Mouse (Mus musculus): ENCODE measurements at regions not wholly inside any gene's neighbourhood (a gene's known extent, or its start where the extent isn't known, plus 50 kb on each side); places are given as distances from the start of the nearest gene placed in this dataset.

- TF ChIP-seq POLR2A (IDR thresholded peaks at IDR 0.05; ENCODE audit: control insufficient read depth in 1 of 2, insufficient read depth in 1 of 2, low read depth in 1 of 2, low read length in 2 of 2, poor library complexity in 1 of 2) (no peak), ZMIZ1 (IDR thresholded peaks at IDR 0.05; ENCODE audit: low read depth, low read length) (no peak), GATA1 (IDR thresholded peaks at IDR 0.05; ENCODE audit: low read depth, low read length) (no peak), CTCF (IDR thresholded peaks at IDR 0.05 in 2 of 3, conservative IDR thresholded peaks at IDR 0.05 in 1 of 3; ENCODE audit: control insufficient read depth in 1 of 3, insufficient read depth in 1 of 3, low read depth in 2 of 3, low read length in 3 of 3, poor library complexity in 1 of 3, severe bottlenecking in 1 of 3) (no peak), MAX (IDR thresholded peaks at IDR 0.05; ENCODE audit: low read length) (no peak), ZKSCAN1 (IDR thresholded peaks at IDR 0.05; ENCODE audit: low read depth, low read length) (no peak), EP300 (IDR thresholded peaks at IDR 0.05; ENCODE audit: low read depth in 1 of 2, low read length in 2 of 2) (no peak), HCFC1 (IDR thresholded peaks at IDR 0.05; ENCODE audit: low read depth, low read length) (no peak)
Observed at GRCm38 (mm10) chr5:46883956-46884355, 1026.5 kb upstream of the Lcorl start.
